Mouse (Mus musculus) erythroblast, embryonic 14.5 days (primary cell): ENCODE measurements at regions not wholly inside any gene's neighbourhood (a gene's known extent, or its start where the extent isn't known, plus 50 kb on each side); places are given as distances from the start of the nearest gene placed in this dataset.
"Not testable (repeated sequence)": the region's sequence is repeated elsewhere in the genome, so short reads cannot be mapped to it uniquely, and the experiment has no call there.

ENCODE experiments used
- GATA1 ChIP-seq: IDR thresholded peaks from 2 replicates; pipeline ENCODE4 v1.6.1; 2012; ENCODE audit warnings: low read length, inconsistent platforms, mixed read lengths
- TAL1 ChIP-seq: IDR thresholded peaks from 3 replicates; pipeline ENCODE4 v1.6.1; 2012; ENCODE audit warnings: low read length, inconsistent platforms, mixed read lengths

DNA sequence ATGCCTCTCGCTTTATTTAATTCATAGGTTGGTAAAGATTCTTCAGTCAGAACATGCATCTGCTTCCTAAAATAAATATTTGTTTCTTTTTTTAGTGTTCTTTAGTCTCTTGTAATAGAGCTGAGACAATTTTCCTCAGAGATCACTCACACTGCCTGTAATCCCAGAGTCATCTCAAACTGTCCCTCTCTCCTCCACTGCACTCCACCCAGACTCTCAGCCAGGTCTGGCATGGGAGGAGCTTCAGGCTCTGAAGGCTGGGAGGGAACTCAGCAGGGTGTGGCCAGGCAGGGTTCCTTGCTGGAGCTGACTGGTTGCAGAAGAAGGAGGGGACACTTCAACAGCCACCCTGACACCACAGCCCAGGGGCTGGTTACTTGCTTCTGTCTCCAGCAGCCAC is 524.8 kb downstream of the Dad1 start:
- TF ChIP-seq GATA1, TAL1: not testable (repeated sequence)
